Mouse (Mus musculus) CH12.LX (cell line): ENCODE results near the gene Prss41. TPM values are rescaled to one million over a fixed set of nuclear protein-coding genes. Genes with fewer than 3 reads are reported as not detected.
A peak's percentile ranks its signal among the peaks of the same experiment; 100 is the strongest.

Source experiments
- DNase-seq: peaks from one replicate; pipeline ENCODE4 v3.0.0-alpha.2; 2013; ENCODE audit errors: extremely low read depth
- H3K27ac ChIP-seq: 2 replicates; pipeline ENCODE4 v1.5.1; 2012; ENCODE audit warnings: low read depth, mild to moderate bottlenecking, control low read depth, moderate library complexity; ENCODE audit not compliant: insufficient read depth
- H3K27me3 ChIP-seq: replicated peaks from 2 replicates; pipeline ENCODE3; 2012; ENCODE audit warnings: inconsistent platforms
- H3K36me3 ChIP-seq, 2 experiments: replicated peaks in 1 of 2; 2 replicates each; pipeline versions ENCODE3 to v1.6.1; 2012; ENCODE audit warnings: inconsistent platforms in 1 of 2, low read length in 1 of 2, mild to moderate bottlenecking in 1 of 2, mixed read lengths in 1 of 2, moderate library complexity in 1 of 2; ENCODE audit not compliant: control insufficient read depth in 1 of 2, insufficient read depth in 1 of 2
- H3K4me1 ChIP-seq, 2 experiments: 2 replicates each; pipeline ENCODE4 v1.6.1; 2012; ENCODE audit warnings: inconsistent platforms in 1 of 2, moderate library complexity in 1 of 2; ENCODE audit not compliant: insufficient read depth in 2 of 2, control insufficient read depth in 1 of 2
- H3K4me2 ChIP-seq: 2 replicates; pipeline ENCODE4 v1.6.1; 2012; ENCODE audit warnings: low read depth, mild to moderate bottlenecking, control low read depth; ENCODE audit not compliant: poor library complexity, insufficient read depth, severe bottlenecking
- H3K4me3 ChIP-seq, 3 experiments: fragments of 150-350 bp in 1 of 3; sonication (generic) in 1 of 3; replicated peaks in 1 of 3; 2 replicates each; pipeline versions ENCODE3 to v1.5.1; 2011 to 2012; ENCODE audit warnings: low read depth in 2 of 3, low read length in 2 of 3, mild to moderate bottlenecking in 2 of 3, moderate library complexity in 2 of 3, control low read depth in 1 of 3, improper control_type of control experiment in 1 of 3, inconsistent platforms in 1 of 3, mixed read lengths in 1 of 3; ENCODE audit not compliant: poor library complexity in 1 of 3
- H3K79me2 ChIP-seq: replicated peaks from 2 replicates; pipeline ENCODE4 v1.6.1; 2012; ENCODE audit warnings: mild to moderate bottlenecking, moderate library complexity; ENCODE audit not compliant: control insufficient read depth, poor library complexity, insufficient read depth, severe bottlenecking; ENCODE audit errors: extremely low read depth
- H3K9ac ChIP-seq: 2 replicates; pipeline ENCODE4 v1.6.1; 2012; ENCODE audit warnings: low read depth, mild to moderate bottlenecking, control low read depth, moderate library complexity; ENCODE audit not compliant: insufficient read depth
- H3K9me3 ChIP-seq: replicated peaks from 2 replicates; pipeline ENCODE3; 2012; ENCODE audit warnings: low read length, inconsistent platforms, mixed read lengths
- CTCF ChIP-seq, 2 experiments: IDR thresholded peaks in 1 of 2; conservative IDR thresholded peaks in 1 of 2; 2 replicates each; pipeline ENCODE4 v1.5.1; 2011 to 2012; ENCODE audit warnings: low read depth in 2 of 2, low read length in 2 of 2, improper control_type of control experiment in 1 of 2, inconsistent platforms in 1 of 2, mild to moderate bottlenecking in 1 of 2, moderate library complexity in 1 of 2
- E2F4 ChIP-seq: IDR thresholded peaks from 2 replicates; pipeline ENCODE4 v1.6.1; 2011; ENCODE audit warnings: low read depth, low read length, improper control_type of control experiment; ENCODE audit not compliant: insufficient replicate concordance
- ELF1 ChIP-seq: IDR thresholded peaks from 2 replicates; pipeline ENCODE4 v1.6.1; 2014; ENCODE audit warnings: low read depth, mild to moderate bottlenecking, inconsistent platforms, low read length, improper control_type of control experiment
- EP300 ChIP-seq: IDR thresholded peaks from 2 replicates; pipeline ENCODE4 v1.6.1; 2011; ENCODE audit warnings: low read length, improper control_type of control experiment
- ETS1 ChIP-seq: conservative IDR thresholded peaks from 2 replicates; pipeline ENCODE4 v1.6.1; 2012; ENCODE audit warnings: low read depth, mild to moderate bottlenecking, inconsistent platforms, low read length, improper control_type of control experiment, moderate library complexity
- HCFC1 ChIP-seq: IDR thresholded peaks from 2 replicates; pipeline ENCODE4 v1.6.1; 2012; ENCODE audit warnings: low read depth, mild to moderate bottlenecking, inconsistent platforms, low read length, improper control_type of control experiment
- IRF4 ChIP-seq: IDR thresholded peaks from 2 replicates; pipeline ENCODE4 v1.6.1; 2014; ENCODE audit warnings: low read depth, mild to moderate bottlenecking, inconsistent platforms, low read length, improper control_type of control experiment
- KAT2A ChIP-seq: IDR thresholded peaks from 2 replicates; pipeline ENCODE4 v1.6.1; 2012; ENCODE audit warnings: low read length, improper control_type of control experiment, inconsistent platforms; ENCODE audit not compliant: insufficient replicate concordance
- MEF2A ChIP-seq: IDR thresholded peaks from 2 replicates; pipeline ENCODE4 v1.6.1; 2014; ENCODE audit warnings: low read depth, mild to moderate bottlenecking, inconsistent platforms, low read length, improper control_type of control experiment, borderline replicate concordance
- MXI1 ChIP-seq: IDR thresholded peaks from 2 replicates; pipeline ENCODE4 v1.6.1; 2011; ENCODE audit warnings: mild to moderate bottlenecking, low read depth, low read length, improper control_type of control experiment
- NELFE ChIP-seq: IDR thresholded peaks from 2 replicates; pipeline ENCODE4 v1.6.1; 2011; ENCODE audit warnings: low read depth, low read length, improper control_type of control experiment
- NRF1 ChIP-seq: IDR thresholded peaks from 2 replicates; pipeline ENCODE4 v1.6.1; 2014; ENCODE audit warnings: low read depth, mild to moderate bottlenecking, inconsistent platforms, low read length, improper control_type of control experiment, moderate library complexity
- POLR2A ChIP-seq: IDR thresholded peaks from 2 replicates; pipeline ENCODE4 v1.6.1; 2011; ENCODE audit warnings: low read depth, mild to moderate bottlenecking, improper control_type of control experiment, low read length
- RAD21 ChIP-seq: IDR thresholded peaks from 2 replicates; pipeline ENCODE4 v1.6.1; 2011; ENCODE audit warnings: low read depth, mild to moderate bottlenecking, low read length, improper control_type of control experiment, moderate library complexity
- SMC3 ChIP-seq: IDR thresholded peaks from 2 replicates; pipeline ENCODE4 v1.6.1; 2011; ENCODE audit warnings: low read depth, low read length, improper control_type of control experiment
- TBP ChIP-seq: conservative IDR thresholded peaks from 2 replicates; pipeline ENCODE4 v1.6.1; 2011; ENCODE audit warnings: low read depth, low read length, improper control_type of control experiment
- TCF12 ChIP-seq: IDR thresholded peaks from 2 replicates; pipeline ENCODE4 v1.6.1; 2014; ENCODE audit warnings: low read depth, mild to moderate bottlenecking, inconsistent platforms, low read length, improper control_type of control experiment
- ZC3H11A ChIP-seq: IDR thresholded peaks from 2 replicates; pipeline ENCODE4 v1.6.1; 2012; ENCODE audit warnings: low read depth, mild to moderate bottlenecking, inconsistent platforms, low read length, improper control_type of control experiment
- ZKSCAN1 ChIP-seq: IDR thresholded peaks from 2 replicates; pipeline ENCODE4 v1.6.1; 2012; ENCODE audit warnings: low read depth, inconsistent platforms, low read length, improper control_type of control experiment, borderline replicate concordance
- ZMIZ1 ChIP-seq: IDR thresholded peaks from 2 replicates; pipeline ENCODE4 v1.6.1; 2012; ENCODE audit warnings: low read depth, mild to moderate bottlenecking, inconsistent platforms, low read length, improper control_type of control experiment
- dilution Hi-C: fragments of 300-500 bp; cut with MboI; formaldehyde crosslinking; loops from 2 replicates; pipeline ENCODE4 v1.14.3; 2020; ENCODE audit warnings: low sequenced_read_pairs; ENCODE audit not compliant: extremely low pct_unique_long_range_greater_than_20kb, extremely low pct_ligation_motif_present
- in situ Hi-C: fragments of 300-500 bp; cut with MboI; formaldehyde crosslinking; loops from 3 replicates; pipeline ENCODE4 v1.14.3; 2019; ENCODE audit warnings: low sequenced_read_pairs, low pct_ligation_motif_present, low pct_unique_long_range_greater_than_20kb, mixed read lengths
- polyA plus RNA-seq: library from polyadenylated mRNA; unstranded; fragments of >175 nt; gene quantifications from 2 replicates; pipeline ENCODE4 v1.2.1, GENCODE M21; 2012; ENCODE audit warnings: low read depth; ENCODE audit not compliant: insufficient read length
- total RNA-seq, 2 experiments: library from RNA; depleted of rRNA; stranded (reverse); fragments of 300-350 nt in 1 of 2; fragments of >200 nt in 1 of 2; gene quantifications; 2 replicates each; pipeline ENCODE4 v1.2.3; 2012 to 2014

The Prss41 gene
- total and polyA plus RNA-seq, 3 experiments = 0.16 to 1.0 (median 0.24) TPM

DNA sequence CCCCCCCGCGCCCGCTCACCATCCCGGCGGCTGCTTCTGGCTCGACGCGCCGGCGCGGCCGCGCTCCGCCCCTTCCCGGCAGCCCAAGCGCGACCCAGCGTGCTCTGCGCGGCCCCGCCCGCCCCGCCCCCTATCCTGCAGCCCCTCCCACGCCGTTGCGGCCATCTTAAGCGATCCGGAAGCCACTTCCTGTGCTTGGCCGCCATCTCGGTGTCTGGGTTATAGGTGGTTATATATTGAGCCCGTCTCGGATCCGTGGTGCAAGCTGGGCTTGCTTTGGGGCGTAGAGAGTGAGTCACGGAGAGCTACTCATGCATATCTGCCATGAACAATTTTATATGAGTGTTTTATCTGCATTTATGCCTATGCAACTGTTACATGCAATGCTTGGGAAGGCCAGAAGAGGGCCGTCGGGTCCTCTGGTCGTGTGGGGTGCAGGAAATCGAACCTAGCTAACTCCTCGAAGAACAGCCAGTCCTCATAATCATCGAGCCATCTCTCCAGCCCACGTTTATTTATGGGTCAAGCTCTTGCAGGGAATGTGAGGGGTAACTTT is 14.8 kb downstream of the Prss41 start, which contains the start of gene Elob:
Gene Elob, minus strand, starts transcription at position 73 of the 556 bp plus-strand sequence.
- Histone ChIP-seq H3K4me3 (peak within 1 kb of the TSS; percentile 81 to 87 (median 82)), H3K27ac (peak within 1 kb of the TSS; percentile 95), H3K9me3 (no peaks in the 10 kb centered on the region), H3K4me2 (peak within 1 kb of the TSS; percentile 84), H3K36me3 (peaks cover 19 to 32% of the 10 kb centered on the region in 2 experiments), H3K9ac (peak within 1 kb of the TSS; percentile 98), H3K4me1 (peaks cover 2 to 32% of the 10 kb centered on the region in 2 experiments; a peak in 3 of 4 replicates), H3K79me2 (peaks cover 20% of the 10 kb centered on the region), H3K27me3 (no peaks in the 10 kb centered on the region)
- dilution Hi-C loops = no loop called here
- in situ Hi-C loops = no loop called here
- peak; percentile 34; the same call in 1 of the 2 replicates for TF ChIP-seq MEF2A
- peak; percentile 86 for TF ChIP-seq ELF1
- TF ChIP-seq E2F4 = no peak
- TF ChIP-seq EP300 = no peak
- TF ChIP-seq ZKSCAN1 = no peak
- peak; percentile 39 for TF ChIP-seq NELFE
- TF ChIP-seq ZMIZ1 = 0 out of 2 replicates have a peak, but pooled peaks have one; percentile 38
- TF ChIP-seq HCFC1 = peak; percentile 74
- peak; percentile 39 for TF ChIP-seq RAD21
- peak; percentile 77 for TF ChIP-seq NRF1
- TF ChIP-seq POLR2A = peak; percentile 78
- TF ChIP-seq MXI1 = peak; percentile 27; the same call in 1 of the 2 replicates
- peak; percentile 94 for TF ChIP-seq ZC3H11A
- peak; percentile 54 for TF ChIP-seq SMC3
- no peak for TF ChIP-seq ETS1
- 0 out of 2 replicates have a peak, but pooled peaks have one; percentile 51 for TF ChIP-seq KAT2A
- TF ChIP-seq CTCF (conservative IDR thresholded peaks at IDR 0.05 in 1 of 2, IDR thresholded peaks at IDR 0.05 in 1 of 2; ENCODE audit: low read depth in 2 of 2, low read length in 2 of 2) = peak; percentile 66 to 69
- peak; percentile 61 for TF ChIP-seq TCF12
- peak; percentile 84 for TF ChIP-seq TBP
- TF ChIP-seq IRF4 = no peak
- peak; percentile 92 for DNase-seq
